Mouse (Mus musculus) kidney, postnatal 4 days (tissue): Measurements from ENCODE around the gene Tenm3.

Experiments
- DNase-seq, 2 experiments: peaks; one replicate each; pipeline ENCODE4 v3.0.0; 2021; ENCODE audit warnings: mixed read lengths in 2 of 2

The Tenm3 gene

DNA sequence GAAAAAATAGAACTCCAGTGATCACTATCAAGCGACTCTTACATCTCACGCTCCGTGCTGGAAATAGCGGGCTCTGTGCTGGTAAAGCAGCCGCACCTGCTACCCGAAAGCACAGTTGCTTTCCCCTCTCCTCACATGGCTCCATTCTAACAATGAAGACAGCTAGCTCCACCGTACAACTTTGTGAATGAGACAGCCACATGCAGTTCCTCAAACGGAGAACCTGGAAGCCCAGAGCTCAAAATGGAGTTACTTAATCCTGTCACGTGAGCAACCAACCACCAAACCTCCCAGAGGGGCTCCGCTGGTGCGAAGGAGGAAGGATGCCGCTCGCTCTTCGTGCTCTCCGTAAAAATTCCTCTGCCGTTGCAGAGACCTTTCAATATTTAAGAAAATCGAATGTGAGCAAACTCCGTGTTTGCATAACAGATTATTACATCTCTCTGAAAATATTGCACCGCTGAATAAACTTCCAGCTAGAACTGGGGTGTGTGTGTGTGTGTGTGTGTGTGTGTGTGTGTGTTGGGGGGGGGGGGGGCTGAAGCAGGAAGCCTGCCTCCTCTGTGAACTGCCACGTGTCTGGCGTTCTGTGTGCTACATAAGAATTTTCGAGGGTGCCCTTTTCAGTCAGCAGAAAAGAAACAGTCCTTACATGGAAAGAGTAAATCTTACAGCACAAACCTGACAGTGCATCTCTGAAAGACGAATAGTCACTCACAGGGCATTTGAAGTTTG is 103.4 kb downstream of the Tenm3 start:
- no peak for DNase-seq

DNA sequence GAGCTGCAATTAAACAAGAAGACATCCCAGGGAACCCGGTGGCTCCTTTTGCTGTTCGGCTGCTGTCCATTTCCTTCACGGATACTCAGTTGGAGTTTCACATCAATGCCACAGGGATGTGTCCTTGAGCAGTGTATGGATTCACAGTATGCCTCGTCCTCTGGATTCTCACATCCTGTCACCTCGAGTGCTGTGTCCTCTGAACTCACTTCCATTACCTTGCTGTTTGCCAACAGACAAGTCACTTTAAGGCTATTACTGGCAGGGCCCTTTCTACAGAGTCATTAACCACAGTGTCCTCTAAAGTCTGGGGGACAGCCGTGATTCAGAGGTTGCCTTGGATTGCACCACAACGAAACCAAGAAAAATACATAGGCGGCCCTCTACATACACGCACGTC is 110.0 kb downstream of the Tenm3 start:
- DNase-seq: no peak

GRCm38 (mm10) chr8:48733057-48733456 is 110.7 kb downstream of the Tenm3 start:
- DNase-seq: no peak

DNA sequence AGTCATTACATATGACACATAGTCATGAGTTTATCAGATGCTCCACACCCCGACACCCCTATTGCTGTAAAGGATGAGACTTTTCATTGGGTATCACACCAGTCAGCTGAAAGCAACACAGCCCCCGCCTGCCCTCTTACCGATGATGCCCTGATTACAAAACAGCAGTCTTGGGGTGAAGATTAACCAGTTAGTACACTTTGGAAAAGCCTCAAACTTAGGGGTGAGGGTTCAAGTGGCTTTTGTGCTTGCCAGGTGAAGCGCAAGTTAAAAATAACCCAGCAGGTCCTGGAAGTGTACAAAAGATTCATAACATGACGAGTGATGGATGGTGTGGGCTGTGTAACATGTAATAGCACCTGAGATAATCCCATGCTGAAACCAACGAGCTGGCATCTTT is 113.0 kb downstream of the Tenm3 start:
- no peak for DNase-seq

DNA sequence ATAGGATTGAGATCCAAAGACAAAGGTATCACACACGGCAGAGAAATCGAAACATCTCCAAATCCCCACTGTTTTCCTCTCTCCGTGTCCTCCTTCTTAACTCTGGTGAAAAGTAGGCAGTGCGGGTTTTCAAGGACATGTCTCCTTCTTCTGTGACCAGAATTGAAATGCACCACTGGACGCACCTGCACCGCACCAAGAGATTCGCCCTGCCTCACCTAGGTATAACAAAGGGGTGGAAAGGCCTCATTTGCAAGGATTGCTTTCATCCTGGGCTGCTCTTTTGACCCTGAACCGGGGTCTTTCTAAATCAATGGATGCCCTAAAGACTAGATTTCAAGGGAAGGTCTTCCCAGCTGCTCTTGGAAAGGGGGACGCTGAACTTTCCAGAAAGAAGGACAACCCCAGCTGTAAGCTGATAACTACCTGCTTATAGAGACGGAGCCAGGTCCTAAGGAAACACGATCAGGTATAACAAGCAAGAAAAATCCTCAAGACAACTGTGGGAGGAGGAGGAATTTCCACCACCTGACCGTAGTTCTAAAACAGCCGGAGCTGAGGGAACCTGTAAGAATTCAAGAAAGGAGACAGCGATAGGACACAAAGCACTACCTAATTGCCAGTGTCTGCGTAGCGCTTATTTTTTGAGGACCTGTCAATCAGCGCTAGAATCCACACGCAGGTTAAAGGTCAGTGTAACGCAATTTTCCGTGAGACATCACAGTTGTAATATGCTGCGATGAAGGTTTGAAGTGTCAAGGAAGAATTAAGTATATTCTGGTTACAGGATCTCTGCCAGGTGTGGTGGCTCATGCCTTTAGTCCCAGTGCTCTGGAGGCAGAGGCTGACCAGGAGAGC is 114.7 kb downstream of the Tenm3 start:
- no peak for DNase-seq

GRCm38 (mm10) chr8:48728006-48728405 is 115.7 kb downstream of the Tenm3 start:
- DNase-seq: no peak

DNA sequence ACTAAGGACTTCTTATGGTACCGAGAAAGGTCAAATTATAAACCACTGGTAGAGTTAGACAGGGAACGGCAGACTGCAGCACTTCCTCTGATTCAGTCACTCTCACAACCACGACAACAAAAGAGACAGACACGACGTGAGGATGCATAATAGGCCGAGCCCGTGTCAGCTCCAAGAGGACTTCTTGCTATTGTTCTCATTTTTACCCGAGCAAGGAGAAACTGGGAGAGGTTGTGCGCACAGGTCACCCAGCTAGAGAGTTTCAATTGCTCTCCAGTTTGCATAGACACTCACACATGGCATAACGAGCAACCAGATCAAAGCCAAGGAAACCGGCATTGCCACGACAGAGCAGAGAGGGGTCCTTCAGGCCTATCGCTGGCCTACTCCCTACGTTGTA is 121.0 kb downstream of the Tenm3 start:
- DNase-seq: no peak

DNA sequence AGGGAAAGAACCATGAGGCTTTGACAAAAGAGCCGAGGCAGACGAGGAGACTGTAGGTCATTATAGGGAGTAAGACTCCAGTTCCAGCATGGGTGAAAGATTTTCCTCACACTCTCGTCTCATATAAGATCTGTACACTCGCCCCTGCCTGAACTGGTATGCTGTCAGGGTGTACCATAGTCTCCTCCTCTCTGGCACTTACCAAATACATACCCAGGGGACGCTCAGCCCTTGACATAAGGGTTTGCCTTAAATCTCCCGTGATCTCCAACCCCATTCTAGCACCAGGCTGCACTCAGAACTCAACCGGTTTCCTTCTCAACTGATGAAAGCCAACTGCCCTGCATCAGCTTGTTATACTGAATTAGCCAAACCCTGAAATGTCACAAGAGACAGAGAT is 121.4 kb downstream of the Tenm3 start:
- no peak for DNase-seq

DNA sequence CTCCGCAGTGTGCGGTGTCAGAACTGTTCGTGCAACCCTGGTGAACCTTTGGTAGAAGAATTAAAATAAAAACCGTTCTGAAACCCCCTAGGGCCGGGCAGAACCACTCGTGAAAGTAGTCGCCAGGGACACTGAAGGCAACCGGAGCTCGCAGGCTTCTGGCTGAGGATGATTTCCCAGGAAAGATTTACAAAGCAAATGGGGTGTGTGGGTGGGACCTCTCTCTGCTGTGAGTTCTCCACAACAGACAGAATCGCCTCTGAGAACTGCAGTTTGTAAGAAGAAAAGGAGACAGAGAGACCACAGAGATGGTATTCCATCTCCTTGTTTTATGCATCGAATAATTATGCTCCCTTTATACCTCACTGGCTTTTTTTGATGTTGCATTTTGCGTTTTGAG is 122.4 kb downstream of the Tenm3 start:
- no peak for DNase-seq

- no peak for DNase-seq
Measured at GRCm38 (mm10) chr8:48715616-48716015, 128.1 kb downstream of the Tenm3 start.

GRCm38 (mm10) chr8:48706666-48707065 is 137.1 kb downstream of the Tenm3 start:
- no peak for DNase-seq

- DNase-seq: no peak
Measured at GRCm38 (mm10) chr8:48704885-48705515, 138.8 kb downstream of the Tenm3 start.

DNA sequence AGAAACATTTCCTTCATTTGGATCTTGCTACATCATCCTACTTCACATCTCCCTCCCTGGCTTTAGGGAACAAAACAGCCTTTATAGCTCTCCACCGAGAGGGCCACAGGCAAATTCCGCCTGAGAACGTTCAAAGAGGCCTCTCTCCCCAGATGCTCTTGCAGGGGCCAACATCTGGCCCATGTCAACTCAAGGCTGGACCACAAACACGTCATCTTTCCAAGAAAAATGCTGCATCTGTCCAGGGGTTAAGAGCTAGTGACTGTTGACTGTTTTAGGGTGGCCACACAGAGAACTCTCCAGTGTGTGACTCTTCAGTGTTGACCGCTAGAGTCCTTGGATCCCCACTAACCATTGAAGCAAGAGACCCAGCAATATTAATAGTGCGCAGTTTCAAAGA is 139.3 kb downstream of the Tenm3 start:
- peak; percentile 60 to 75 for DNase-seq

- DNase-seq: peak in 1 of 2 experiments; percentile 29
Measured at GRCm38 (mm10) chr8:48690665-48691395, 152.9 kb downstream of the Tenm3 start.

- DNase-seq: no peak
Measured at GRCm38 (mm10) chr8:48688706-48689105, 155.0 kb downstream of the Tenm3 start.

DNA sequence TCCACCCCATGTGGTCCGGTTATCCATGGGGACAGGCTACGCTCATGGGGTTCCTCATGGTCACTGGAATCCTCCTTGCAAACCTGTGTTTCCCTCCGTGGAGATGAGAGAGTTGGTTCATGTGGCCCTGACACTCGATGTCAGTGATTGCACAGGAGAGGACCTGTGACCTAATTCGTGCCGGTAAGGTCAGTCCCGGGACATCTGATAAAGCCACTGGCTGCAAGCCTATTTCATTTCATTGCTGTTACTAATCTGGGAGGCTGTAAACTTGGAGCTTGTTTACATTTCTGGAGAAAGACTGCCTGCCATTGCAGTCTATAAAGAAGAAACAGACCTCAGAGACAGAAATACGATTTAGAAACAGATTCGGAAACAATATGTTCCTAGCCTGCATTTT is 155.6 kb downstream of the Tenm3 start:
- no peak for DNase-seq

DNA sequence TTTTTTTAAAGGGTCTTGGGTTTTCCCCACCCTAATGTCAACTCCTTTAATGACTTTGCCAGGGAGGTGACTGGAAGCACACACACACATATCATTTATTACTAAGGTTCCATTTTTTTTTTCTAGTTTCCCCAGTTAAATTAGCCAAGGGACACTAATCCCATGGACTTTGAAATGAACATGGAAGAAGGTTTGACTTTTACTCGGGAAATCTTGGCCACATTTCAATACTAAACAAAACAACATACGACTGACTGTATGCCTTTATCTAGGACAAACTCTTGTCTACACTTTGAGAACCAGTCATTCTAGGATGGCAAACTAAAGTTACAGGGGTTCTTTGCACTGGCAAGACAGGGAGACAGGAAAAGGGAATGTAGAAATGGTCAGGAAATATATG is 170.3 kb downstream of the Tenm3 start:
- DNase-seq: no peak

GRCm38 (mm10) chr8:48672471-48672870 is 171.3 kb downstream of the Tenm3 start:
- no peak for DNase-seq

DNA sequence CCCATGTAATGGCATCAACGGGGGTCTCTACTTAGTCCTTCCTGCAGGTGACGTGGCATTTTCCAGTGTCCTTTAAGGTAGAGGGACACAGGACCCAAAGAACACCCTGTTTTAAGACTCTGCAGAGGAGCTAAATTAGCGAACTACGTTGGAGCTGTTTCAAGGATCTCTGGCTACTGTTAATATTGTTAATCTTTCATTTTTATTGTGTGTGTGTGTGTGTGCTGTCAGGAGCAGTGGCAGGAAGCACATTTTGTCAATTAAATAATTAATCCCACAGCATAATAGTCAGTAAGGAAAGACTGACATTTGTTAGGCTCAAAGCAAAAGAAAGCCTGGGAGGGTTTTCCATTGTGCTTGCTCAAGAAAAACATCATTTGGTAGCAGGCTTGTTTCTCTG is 172.4 kb downstream of the Tenm3 start:
- peak in 1 of 2 experiments; percentile 27 for DNase-seq

DNA sequence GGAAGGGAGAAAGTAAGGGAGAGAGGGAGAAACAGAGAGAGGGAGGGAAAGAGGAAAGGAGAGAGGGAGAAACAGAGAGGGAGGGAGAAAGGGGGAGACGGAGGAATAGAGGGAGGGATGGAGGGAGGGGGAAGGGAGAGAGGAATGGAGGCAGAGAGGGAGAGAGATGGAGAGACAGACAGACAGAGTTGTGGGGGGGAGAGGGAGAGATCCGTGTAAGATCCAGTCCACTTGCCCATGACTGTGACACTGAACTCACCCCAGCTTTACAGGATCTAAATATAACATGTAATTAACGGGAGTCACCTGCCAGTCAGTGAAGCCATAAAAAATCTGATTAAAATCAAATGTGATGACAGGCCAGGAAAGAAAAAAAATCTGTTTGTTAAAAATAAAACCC is 172.9 kb downstream of the Tenm3 start:
- no peak for DNase-seq

DNA sequence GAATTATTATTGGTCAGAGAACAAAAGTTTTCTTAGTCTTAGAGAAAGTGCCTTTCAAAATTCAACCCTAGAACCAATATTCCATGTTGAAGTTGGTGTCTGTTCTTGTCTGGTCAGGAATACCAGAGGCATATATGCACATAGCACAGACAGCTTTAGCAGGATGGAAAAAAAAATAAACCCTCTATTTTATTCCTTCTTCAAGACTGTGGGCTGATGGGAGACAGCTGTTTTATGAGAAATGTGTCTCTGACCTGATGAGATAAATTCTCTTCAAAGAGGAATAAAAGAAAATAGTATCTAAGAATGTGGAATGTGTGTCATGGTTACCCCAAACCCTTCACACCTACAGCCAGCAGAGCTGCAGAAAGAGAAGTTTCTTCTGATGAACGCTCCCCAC is 173.4 kb downstream of the Tenm3 start:
- no peak for DNase-seq

DNA sequence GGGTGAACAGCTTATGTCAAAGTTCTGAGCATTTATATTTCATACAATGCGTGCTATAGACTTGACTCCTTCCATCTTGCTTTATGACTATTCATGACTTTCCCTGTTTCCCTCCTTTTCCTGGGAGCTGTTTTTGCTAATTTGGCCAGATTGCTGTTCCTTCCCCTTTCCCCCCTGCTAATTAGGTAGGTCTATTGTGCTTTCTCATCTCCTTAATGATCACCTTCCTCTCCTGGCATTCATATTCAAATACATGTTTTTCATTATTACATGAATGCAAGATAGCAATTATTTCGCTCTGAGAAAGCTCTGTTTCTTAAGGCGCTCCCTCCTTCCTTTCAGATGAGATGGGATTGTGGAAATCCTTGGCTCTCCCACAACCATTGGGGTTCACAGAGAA is 178.6 kb downstream of the Tenm3 start:
- DNase-seq: no peak

DNA sequence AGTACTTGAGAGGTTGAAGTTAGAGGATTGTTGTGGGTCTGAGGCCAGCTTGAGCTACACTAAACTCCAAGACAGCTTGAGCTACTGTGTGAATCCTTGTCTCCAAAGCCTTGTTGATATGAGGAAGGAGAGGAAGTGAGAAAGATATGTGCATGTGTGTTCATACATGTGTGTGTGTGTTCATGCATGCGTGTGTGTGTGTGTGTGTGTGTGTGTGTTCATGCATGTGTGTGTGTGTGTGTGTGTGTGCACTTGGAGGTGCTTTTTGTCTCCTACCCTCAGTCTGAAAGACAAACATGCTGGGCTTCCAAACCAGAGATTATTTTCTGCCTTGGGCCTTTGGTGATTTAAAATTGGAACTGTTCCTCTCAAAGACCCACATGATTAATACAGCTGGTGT is 184.5 kb downstream of the Tenm3 start:
- no peak for DNase-seq
